Mouse (Mus musculus) adipose tissue, adult 10 weeks (tissue): ENCODE data around the gene Tbkbp1. TPM values are rescaled to one million over a fixed set of nuclear protein-coding genes. Genes with fewer than 3 reads are reported as not detected.

Experiments used
- polyA plus RNA-seq: library from polyadenylated mRNA; stranded (reverse); fragments of 350-450 nt; fragmentation: Illumina TruSeq; extraction: RNeasy Lipid Tissue Mini Kit (QIAGEN cat#74804); gene quantifications from one replicate; pipeline ENCODE4 v1.2.3, GENCODE M21; 2014; ENCODE audit warnings: low read depth, low replicate concordance

The Tbkbp1 gene
- polyA plus RNA-seq = 7.4 TPM

GRCm38 (mm10) chr11:97151343-97151801 is at the start of gene Tbkbp1:
Gene Tbkbp1, minus strand, starts transcription at chr11:97151495.

DNA sequence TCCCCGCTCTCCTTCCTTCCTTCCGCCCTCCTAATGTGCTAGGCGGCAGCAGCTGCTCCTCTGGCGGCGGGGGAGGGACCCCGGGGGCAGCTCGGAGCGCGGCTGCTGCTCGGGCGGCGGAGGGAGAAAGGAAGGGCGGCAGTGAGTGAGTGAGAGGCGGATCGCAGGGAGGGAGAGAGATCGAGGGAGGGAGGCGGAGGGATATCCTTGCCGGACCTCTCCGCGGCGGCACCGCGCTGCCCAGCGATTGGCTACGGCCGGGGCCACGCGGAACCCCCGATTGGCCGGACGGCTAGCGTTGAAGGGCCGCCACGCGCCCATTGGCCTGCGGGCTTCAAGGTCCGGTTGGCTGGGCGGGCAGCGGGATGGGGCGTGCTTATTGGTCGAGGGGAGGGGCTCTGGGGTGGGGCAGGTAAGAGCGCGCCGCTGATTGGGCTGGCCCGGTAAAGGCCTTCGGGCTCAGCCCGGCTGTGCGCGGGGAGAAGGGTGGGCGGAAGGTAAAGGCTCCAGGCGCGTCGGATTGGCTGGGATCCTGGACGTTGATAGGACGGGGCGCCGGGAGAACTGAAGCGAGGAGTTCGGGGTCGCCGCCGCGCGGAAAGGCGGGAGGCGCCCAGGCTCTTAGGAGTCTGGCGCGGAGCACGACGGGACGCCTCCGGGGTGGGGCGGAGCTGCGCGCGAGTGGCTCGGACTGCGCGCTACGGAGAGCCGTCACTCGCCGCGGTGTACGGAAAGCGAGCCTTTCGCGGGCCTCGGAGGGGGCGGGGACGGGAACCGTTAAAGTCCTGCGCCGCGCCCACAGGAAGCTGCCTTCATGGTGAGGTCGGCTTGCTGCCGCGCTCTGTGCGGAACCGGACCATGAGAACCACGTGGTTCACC is 36.7 kb upstream of the Tbkbp1 start, which contains the start of gene Kpnb1:
Kpnb1 (minus strand) TSS at position 118 of the 879 bp plus-strand sequence.

GRCm38 (mm10) chr11:97114671-97115601 is 36.4 kb downstream of the Tbkbp1 start, which contains the start of gene Tbx21:
Gene Tbx21, minus strand, starts transcription at chr11:97115331.

Other genes starting within 250 kb of the Tbkbp1 start
- 63.9 TPM for gene Cdk5rap3, start 235.0 kb downstream of the Tbkbp1 start, polyA plus RNA-seq
- gene Prr15l, start 223.4 kb downstream of the Tbkbp1 start, polyA plus RNA-seq = 32.7 TPM
- 40.4 TPM for gene Pnpo, start 207.5 kb downstream of the Tbkbp1 start, polyA plus RNA-seq
- 16.7 TPM for gene Sp2, start 168.5 kb downstream of the Tbkbp1 start, polyA plus RNA-seq
- 1.7 TPM for gene Sp6, start 138.1 kb downstream of the Tbkbp1 start, polyA plus RNA-seq
- gene Scrn2, start 121.6 kb downstream of the Tbkbp1 start, polyA plus RNA-seq = 17.2 TPM
- 21.4 TPM for gene Lrrc46, start 110.1 kb downstream of the Tbkbp1 start, polyA plus RNA-seq
- gene Mrpl10, start 109.9 kb downstream of the Tbkbp1 start, polyA plus RNA-seq = 52.3 TPM
- gene Osbpl7, start 100.9 kb downstream of the Tbkbp1 start, polyA plus RNA-seq = 29.5 TPM
- gene Tbx21, start 36.2 kb downstream of the Tbkbp1 start, polyA plus RNA-seq = 0.31 TPM
- 70.9 TPM for gene Kpnb1, start 36.4 kb upstream of the Tbkbp1 start, polyA plus RNA-seq
- 42.9 TPM for gene Npepps, start 129.1 kb upstream of the Tbkbp1 start, polyA plus RNA-seq
- gene Mrpl45, start 164.2 kb upstream of the Tbkbp1 start, polyA plus RNA-seq = 18.8 TPM
- 0.51 TPM for gene Gpr179, start 200.6 kb upstream of the Tbkbp1 start, polyA plus RNA-seq
- gene Socs7, start 211.1 kb upstream of the Tbkbp1 start, polyA plus RNA-seq = 11.7 TPM